ENCODE assay signal across 12 mouse cellular contexts in the genomic region with DNA sequence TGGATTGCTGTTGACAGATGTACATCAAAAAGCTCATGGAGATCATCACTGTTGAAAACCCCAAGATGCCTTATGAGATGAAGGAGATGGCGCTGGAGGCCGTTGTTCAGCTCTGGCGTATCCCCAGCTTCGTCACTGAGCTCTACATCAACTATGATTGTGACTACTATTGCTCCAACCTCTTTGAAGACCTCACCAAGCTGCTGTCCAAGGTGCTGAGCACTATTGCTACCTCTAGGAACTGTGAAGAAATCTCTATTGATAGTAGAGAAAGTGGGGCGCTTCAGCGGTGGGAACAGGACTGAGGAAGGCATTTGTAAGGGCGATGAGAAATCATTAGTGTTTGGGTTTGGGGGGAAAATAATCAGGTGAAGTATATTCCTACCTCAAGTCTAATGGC. TPM values are rescaled to one million over a fixed set of nuclear protein-coding genes. Genes with fewer than 3 reads are reported as not detected.
DNase-seq lines count a peak whose midpoint lies in the region.
"Had no signal": no experiment of that assay in that cellular context is flagged by ENCODE, and none has a peak within 500 bp of the region (broad histone marks: within the 10 kb centered on the region; RNA-seq: fewer than 3 reads in every experiment).

No protein-coding gene starts in this region.

- intact Hi-C loops in left cerebral cortex, postnatal 36 days (cut with DNase I) = no loop called here

- DNase-seq in kidney, postnatal 10 days = peak; percentile 27
- no peak for DNase-seq in kidney, adult 9 months
- DNase-seq in 416B (ENCODE audit: low read depth) = peak; percentile 26
- peak; percentile 29 for DNase-seq in ZHBTc4 (ENCODE audit: low read depth, low spot score)
- peak; percentile 21 for DNase-seq in induced T-regulatory cell, adult 2 months (ENCODE audit: low read depth)
- DNase-seq in left cerebral cortex, postnatal 36 days (ENCODE audit: low spot score in 2 of 2) = no peak
- no peak for DNase-seq in layer of hippocampus, adult 9-10 months (ENCODE audit: low spot score)
- DNase-seq: adrenal gland, postnatal 14 days; cerebellum, adult 8-10 months; kidney, adult 2 months; right cerebral cortex, postnatal 4 days; thymus, postnatal 25 days had no signal

RNA-seq across cellular contexts. Expression of a gene that starts 39.4 kb away (rescaled TPM):
- total RNA-seq in left cerebral cortex, postnatal 36 days (2021) = 1 to 10 TPM; 2.1 to 2.9 TPM

Comparison
In these comparisons a context has a peak if more than half of its experiments do, and no peak if none do; other contexts are left out.
1. DNase-seq: peak in kidney, postnatal 10 days (single experiment), 416B (single experiment), ZHBTc4 (single experiment) and induced T-regulatory cell, adult 2 months (single experiment); none in kidney, adult 9 months (single experiment), left cerebral cortex, postnatal 36 days (0 of 2) and layer of hippocampus, adult 9-10 months (single experiment).